Mouse (Mus musculus): ENCODE measurements around the gene Tigd3. TPM values are rescaled to one million over a fixed set of nuclear protein-coding genes. Genes with fewer than 3 reads are reported as not detected.
A peak's percentile ranks its signal among the peaks of the same experiment; 100 is the strongest.

Tigd3 gene
- polyA plus RNA-seq, 1 experiment = 0.28 TPM

DNA sequence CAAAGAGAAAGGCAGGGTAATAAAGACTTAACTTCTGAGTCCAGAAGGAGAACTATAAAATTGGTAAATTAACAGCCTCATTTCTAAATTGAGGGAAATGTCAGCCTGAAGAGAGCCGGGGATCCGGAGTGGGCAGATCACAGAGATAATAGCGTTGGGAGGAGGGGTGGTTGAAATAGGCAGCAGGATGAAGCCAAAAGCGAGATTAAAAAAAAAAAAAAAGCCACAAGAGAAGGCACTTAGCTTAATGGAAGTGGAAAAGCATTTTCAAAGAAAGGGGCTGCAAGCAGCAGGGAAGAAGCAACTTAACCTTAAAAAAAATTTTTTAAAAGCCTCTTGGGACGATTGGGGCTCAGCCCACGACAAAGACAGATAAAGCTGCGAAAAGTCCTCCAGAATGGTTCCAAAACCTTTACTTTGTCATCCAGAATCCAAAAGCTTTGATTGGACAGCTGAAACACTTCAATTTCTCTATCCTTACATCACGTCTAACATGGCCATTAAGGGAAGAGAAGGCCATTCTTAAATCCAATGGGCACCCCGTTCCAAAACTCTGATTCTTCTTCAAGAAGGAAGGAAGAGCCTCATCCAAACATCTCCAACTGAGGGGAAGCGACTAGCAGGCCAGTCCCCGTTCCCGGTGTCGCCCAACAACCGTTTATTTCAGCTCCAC is 17.6 kb upstream of the Tigd3 start:
- H3K36me3 ChIP-seq (ENCODE audit: control insufficient read depth) = peaks cover 46% of the 10 kb centered on the region
- H3K4me3 ChIP-seq (replicated peaks) = peak overlapping the region; percentile 79
- H3K9me3 ChIP-seq (ENCODE audit: control insufficient read depth, low read length) = no peaks in the 10 kb centered on the region
- H3K27me3 ChIP-seq (ENCODE audit: control insufficient read depth) = no peaks in the 10 kb centered on the region
- peaks cover 57% of the 10 kb centered on the region for H3K4me1 ChIP-seq (ENCODE audit: control insufficient read depth)
- TF ChIP-seq TAL1 (IDR thresholded peaks at IDR 0.05; ENCODE audit: low read length) (no peak), GATA1 (IDR thresholded peaks at IDR 0.05; ENCODE audit: low read length) (0 out of 2 replicates have a peak, but pooled peaks have one; percentile 22)

DNA sequence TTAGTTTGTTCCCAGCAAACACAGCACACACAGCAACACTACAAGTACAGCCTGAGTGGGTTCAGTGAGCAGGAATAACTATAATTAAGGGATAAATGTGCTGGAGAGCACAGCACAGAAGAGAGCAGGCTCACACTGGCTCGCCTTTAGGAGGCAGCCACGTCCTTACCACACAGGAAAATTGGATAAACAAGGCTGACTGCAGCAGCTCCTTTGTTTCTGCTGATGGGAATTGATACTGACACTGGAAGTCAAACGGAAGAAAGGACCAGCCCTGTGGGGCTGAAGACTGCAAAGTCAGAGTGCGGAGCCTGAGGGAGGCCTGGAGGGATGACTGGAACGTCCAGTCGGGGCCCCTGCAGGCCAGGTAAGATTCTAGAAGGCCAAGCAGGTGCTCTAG is 16.3 kb upstream of the Tigd3 start:
- peak overlapping the region; percentile 79 for H3K4me3 ChIP-seq (replicated peaks)
- TF ChIP-seq TAL1 (IDR thresholded peaks at IDR 0.05; ENCODE audit: low read length) = no peak
- TF ChIP-seq GATA1 (IDR thresholded peaks at IDR 0.05; ENCODE audit: low read length) = no peak
- no peaks in the 10 kb centered on the region for H3K9me3 ChIP-seq (ENCODE audit: control insufficient read depth, low read length)
- no peaks in the 10 kb centered on the region for H3K27me3 ChIP-seq (ENCODE audit: control insufficient read depth)
- H3K36me3 ChIP-seq (ENCODE audit: control insufficient read depth) = peaks cover 51% of the 10 kb centered on the region
- H3K4me1 ChIP-seq (ENCODE audit: control insufficient read depth) = peaks cover 52% of the 10 kb centered on the region

DNA sequence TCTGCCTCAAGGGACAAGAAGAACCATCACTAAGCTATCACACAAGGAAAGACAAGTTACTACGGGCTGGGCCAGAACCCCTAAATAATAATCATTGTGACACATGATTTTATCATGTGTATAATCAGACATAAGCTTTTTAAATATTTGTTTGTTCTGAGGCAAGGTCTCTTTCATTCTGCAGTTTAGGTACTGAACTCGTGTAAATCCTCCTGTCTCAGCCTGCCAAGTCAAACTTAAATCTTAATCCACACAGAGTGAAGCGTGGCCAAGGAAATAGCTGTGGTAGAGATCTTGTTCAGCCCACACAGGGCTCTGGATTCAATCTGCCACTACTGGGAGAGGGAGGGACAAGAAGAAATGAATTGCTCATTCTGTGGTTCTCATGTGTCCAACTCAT is 13.3 kb upstream of the Tigd3 start:
- no peak for TF ChIP-seq GATA1 (IDR thresholded peaks at IDR 0.05; ENCODE audit: low read length)
- no peak for TF ChIP-seq TAL1 (IDR thresholded peaks at IDR 0.05; ENCODE audit: low read length)
- Histone ChIP-seq H3K4me3 (replicated peaks) (no peak overlapping the region), H3K36me3 (ENCODE audit: control insufficient read depth) (peaks cover 71% of the 10 kb centered on the region), H3K4me1 (ENCODE audit: control insufficient read depth) (peaks cover 32% of the 10 kb centered on the region), H3K9me3 (ENCODE audit: control insufficient read depth, low read length) (no peaks in the 10 kb centered on the region), H3K27me3 (ENCODE audit: control insufficient read depth) (no peaks in the 10 kb centered on the region)

DNA sequence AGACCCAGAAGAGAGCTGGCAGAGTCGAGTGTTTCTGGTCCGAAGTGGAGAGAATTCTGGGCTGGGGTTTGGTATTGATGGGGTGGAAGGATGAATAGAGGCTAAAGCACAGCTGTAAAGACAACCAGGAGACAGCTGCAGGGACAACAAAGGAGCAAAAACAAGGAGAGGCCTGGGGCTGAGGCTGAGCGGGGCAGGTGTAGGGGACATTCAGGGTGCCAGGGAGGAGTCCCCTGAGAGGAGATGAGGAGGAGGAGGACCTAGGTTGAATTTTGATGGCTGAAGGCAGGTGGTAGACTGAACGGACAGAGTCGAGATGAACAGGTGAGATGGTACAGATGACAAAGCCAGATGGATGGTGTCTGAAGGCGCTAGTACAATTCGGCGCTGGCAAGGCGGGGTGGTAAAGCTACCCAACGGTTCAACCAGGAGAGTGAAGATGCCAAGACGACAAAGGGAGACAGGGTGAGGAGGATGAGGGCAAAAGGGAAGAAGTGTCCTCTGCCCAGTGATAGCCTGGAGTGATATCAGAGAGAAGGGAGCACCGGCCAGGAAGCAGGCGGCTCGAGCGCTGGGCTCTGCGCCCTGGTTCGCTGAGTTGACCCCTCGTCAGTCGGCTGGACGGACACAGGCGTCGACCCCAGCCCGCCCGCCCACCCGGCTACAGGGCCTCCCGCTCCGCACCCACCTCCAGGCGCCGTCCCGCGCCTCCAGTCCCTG is 507 bp downstream of the Tigd3 start:
- Histone ChIP-seq H3K27me3 (ENCODE audit: control insufficient read depth) (peaks cover 9% of the 10 kb centered on the region; the same call in 1 of the 2 replicates), H3K9me3 (ENCODE audit: control insufficient read depth, low read length) (no peaks in the 10 kb centered on the region), H3K4me3 (replicated peaks) (peak overlapping the region; percentile 81), H3K36me3 (ENCODE audit: control insufficient read depth) (peaks cover 61% of the 10 kb centered on the region), H3K4me1 (ENCODE audit: control insufficient read depth) (peaks cover 37% of the 10 kb centered on the region)
- TF ChIP-seq TAL1 (IDR thresholded peaks at IDR 0.05; ENCODE audit: low read length) (no peak), GATA1 (IDR thresholded peaks at IDR 0.05; ENCODE audit: low read length) (no peak)

DNA sequence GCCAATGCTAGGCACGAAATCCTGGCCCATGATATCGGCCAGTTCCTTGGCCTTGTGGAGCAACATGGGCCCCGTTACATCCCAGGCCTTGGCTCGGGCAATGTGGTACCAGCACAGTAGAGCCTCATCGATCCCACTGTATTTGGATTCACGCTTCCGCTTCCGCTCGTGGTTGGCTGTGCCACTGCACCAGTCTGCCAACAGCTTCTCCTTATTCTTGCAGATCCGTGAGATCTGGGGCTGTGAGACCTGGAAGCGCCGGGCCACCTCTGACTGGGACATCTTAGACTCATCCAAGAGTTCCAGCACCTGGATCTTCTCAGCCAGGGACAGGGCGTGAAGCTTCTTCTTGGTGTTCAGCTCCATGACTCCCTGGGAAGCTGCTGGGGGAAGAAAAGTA is 1.2 kb downstream of the Tigd3 start:
- no peaks in the 10 kb centered on the region for H3K9me3 ChIP-seq (ENCODE audit: control insufficient read depth, low read length)
- peaks cover 38% of the 10 kb centered on the region for H3K4me1 ChIP-seq (ENCODE audit: control insufficient read depth)
- H3K27me3 ChIP-seq (ENCODE audit: control insufficient read depth) = peaks cover 9% of the 10 kb centered on the region; the same call in 1 of the 2 replicates
- H3K36me3 ChIP-seq (ENCODE audit: control insufficient read depth) = peaks cover 55% of the 10 kb centered on the region
- TF ChIP-seq GATA1 (IDR thresholded peaks at IDR 0.05; ENCODE audit: low read length) (no peak), TAL1 (IDR thresholded peaks at IDR 0.05; ENCODE audit: low read length) (no peak)
- peak overlapping the region; percentile 81 for H3K4me3 ChIP-seq (replicated peaks)

DNA sequence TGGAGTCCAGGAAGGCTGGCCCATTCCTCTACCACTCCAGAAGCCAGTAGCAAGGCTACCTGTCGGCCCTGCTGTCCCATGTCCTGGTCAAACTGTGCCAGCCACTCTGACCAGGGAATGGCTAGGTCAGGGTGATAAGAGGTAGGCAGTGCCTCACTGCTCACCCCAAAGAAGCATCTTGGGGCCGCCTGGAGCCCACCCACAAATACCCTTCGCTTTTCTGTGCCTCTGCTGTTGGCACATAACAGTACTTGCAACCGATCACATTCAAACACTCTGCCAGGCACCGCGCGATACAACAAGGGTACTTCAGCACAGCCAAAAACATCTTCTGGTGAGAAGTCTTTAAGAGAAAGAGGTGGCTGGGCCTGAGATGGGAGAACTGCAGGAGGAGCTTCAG is 1.7 kb downstream of the Tigd3 start:
- Histone ChIP-seq H3K4me1 (ENCODE audit: control insufficient read depth) (peaks cover 40% of the 10 kb centered on the region), H3K9me3 (ENCODE audit: control insufficient read depth, low read length) (no peaks in the 10 kb centered on the region), H3K4me3 (replicated peaks) (no peak overlapping the region), H3K27me3 (ENCODE audit: control insufficient read depth) (peaks cover 9% of the 10 kb centered on the region; the same call in 1 of the 2 replicates), H3K36me3 (ENCODE audit: control insufficient read depth) (peaks cover 50% of the 10 kb centered on the region)
- no peak for TF ChIP-seq GATA1 (IDR thresholded peaks at IDR 0.05; ENCODE audit: low read length)
- no peak for TF ChIP-seq TAL1 (IDR thresholded peaks at IDR 0.05; ENCODE audit: low read length)

DNA sequence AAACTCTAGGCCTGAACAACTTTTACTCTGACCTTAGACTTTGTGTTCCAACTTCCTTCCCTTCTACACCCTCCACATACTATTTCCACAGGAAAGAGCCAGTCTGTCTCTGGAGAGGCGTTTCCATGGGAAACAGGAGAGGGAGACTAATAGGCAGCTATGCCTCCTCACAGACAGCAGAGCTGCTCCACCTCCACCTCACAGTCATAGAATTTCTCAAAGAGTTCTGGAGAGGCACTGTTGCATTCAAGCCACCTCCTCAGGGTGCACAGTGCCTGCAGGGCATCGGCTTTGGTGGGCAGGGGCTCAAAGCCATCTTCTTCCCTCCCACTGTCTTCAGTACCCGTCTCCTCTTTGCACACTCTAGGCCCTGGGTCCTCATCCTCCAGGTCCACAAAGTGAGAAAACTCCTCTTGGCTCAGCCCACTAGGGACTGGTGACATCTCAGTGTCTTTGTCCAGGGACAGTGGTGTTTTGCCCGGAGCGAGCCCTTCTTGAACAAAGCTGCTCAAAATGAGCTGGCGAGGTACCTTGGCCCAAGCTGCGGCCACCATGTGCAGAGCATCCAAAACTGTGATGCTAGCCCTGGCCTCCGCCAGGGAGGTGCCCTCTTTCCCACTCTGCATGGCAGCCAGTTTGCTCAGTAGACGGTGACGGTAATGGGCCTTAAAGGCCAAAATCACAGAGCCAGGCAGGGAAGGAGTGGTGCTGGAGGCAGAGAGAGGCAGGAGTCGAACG is 2.3 kb downstream of the Tigd3 start:
- Histone ChIP-seq H3K9me3 (ENCODE audit: control insufficient read depth, low read length) (no peaks in the 10 kb centered on the region), H3K27me3 (ENCODE audit: control insufficient read depth) (peaks cover 9% of the 10 kb centered on the region; the same call in 1 of the 2 replicates), H3K4me1 (ENCODE audit: control insufficient read depth) (peaks cover 43% of the 10 kb centered on the region), H3K36me3 (ENCODE audit: control insufficient read depth) (peaks cover 44% of the 10 kb centered on the region), H3K4me3 (replicated peaks) (no peak overlapping the region)
- TF ChIP-seq GATA1 (IDR thresholded peaks at IDR 0.05; ENCODE audit: low read length) = no peak
- TF ChIP-seq TAL1 (IDR thresholded peaks at IDR 0.05; ENCODE audit: low read length) = no peak

DNA sequence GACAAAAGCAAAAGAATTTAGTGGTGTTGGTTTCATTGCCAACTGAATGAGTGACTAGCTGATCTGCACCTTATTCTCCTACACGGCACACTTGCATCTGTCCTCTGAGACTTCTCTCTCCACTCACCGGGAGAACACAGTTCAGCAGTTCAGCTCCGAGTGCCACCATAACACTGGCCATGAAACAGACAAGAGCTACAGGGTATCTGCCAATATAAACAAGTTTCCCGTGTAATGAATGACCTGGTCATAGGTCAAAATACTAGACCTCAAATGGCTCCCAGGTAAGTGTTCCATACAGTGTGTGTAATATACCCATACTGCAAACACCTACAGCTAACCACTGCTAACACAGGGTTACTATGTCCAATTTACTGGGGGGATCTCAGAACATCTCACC is 4.7 kb downstream of the Tigd3 start:
- H3K9me3 ChIP-seq (ENCODE audit: control insufficient read depth, low read length) = no peaks in the 10 kb centered on the region
- no peak for TF ChIP-seq TAL1 (IDR thresholded peaks at IDR 0.05; ENCODE audit: low read length)
- peaks cover 24% of the 10 kb centered on the region for H3K36me3 ChIP-seq (ENCODE audit: control insufficient read depth)
- peaks cover 9% of the 10 kb centered on the region; the same call in 1 of the 2 replicates for H3K27me3 ChIP-seq (ENCODE audit: control insufficient read depth)
- peaks cover 50% of the 10 kb centered on the region for H3K4me1 ChIP-seq (ENCODE audit: control insufficient read depth)
- H3K4me3 ChIP-seq (replicated peaks) = no peak overlapping the region

All from erythroblast, embryonic 14.5 days (primary cell).